Mouse (Mus musculus): ENCODE measurements at regions not wholly inside any gene's neighbourhood (a gene's known extent, or its start where the extent isn't known, plus 50 kb on each side); places are given as distances from the start of the nearest gene placed in this dataset.
"Not testable (repeated sequence)": the region's sequence is repeated elsewhere in the genome, so short reads cannot be mapped to it uniquely, and the experiment has no call there.

GRCm38 (mm10) chr10:111637084-111637735, 131.1 kb downstream of the Phlda1 start:
- no peak for DNase-seq

GRCm38 (mm10) chr10:111639866-111640265, 133.8 kb downstream of the Phlda1 start:
- DNase-seq: no peak

- no peak for DNase-seq
Measured at GRCm38 (mm10) chr10:111642683-111643082, 136.6 kb downstream of the Phlda1 start.

GRCm38 (mm10) chr10:111653773-111654172, 147.7 kb downstream of the Phlda1 start:
- not testable (repeated sequence) for DNase-seq

- DNase-seq: no peak
Measured at GRCm38 (mm10) chr10:111654364-111655226, 148.5 kb downstream of the Phlda1 start.

- DNase-seq: no peak
Measured at GRCm38 (mm10) chr10:111658828-111659227, 152.7 kb downstream of the Phlda1 start.

- no peak for DNase-seq
Measured at GRCm38 (mm10) chr10:111662665-111663064, 156.6 kb downstream of the Phlda1 start.

GRCm38 (mm10) chr10:111665834-111666233, 159.7 kb downstream of the Phlda1 start:
- no peak for DNase-seq

- no peak for DNase-seq
Measured at GRCm38 (mm10) chr10:111666963-111667362, 160.9 kb downstream of the Phlda1 start.

GRCm38 (mm10) chr10:111668639-111669038, 162.6 kb downstream of the Phlda1 start:
- no peak for DNase-seq

GRCm38 (mm10) chr10:111669658-111670057, 163.6 kb downstream of the Phlda1 start:
- no peak for DNase-seq

GRCm38 (mm10) chr10:111670666-111671065, 164.6 kb downstream of the Phlda1 start:
- DNase-seq: no peak

- DNase-seq: no peak
Measured at GRCm38 (mm10) chr10:111672454-111673316, 166.6 kb downstream of the Phlda1 start.

GRCm38 (mm10) chr10:111673317-111673610, 167.2 kb downstream of the Phlda1 start:
- DNase-seq: no peak

GRCm38 (mm10) chr10:111676255-111676654, 170.2 kb downstream of the Phlda1 start:
- no peak for DNase-seq

- no peak for DNase-seq
Measured at GRCm38 (mm10) chr10:111680919-111681318, 174.8 kb downstream of the Phlda1 start.

GRCm38 (mm10) chr10:111684409-111685346, 178.6 kb downstream of the Phlda1 start:
- no peak for DNase-seq

GRCm38 (mm10) chr10:111686585-111686984, 180.5 kb downstream of the Phlda1 start:
- no peak for DNase-seq

- no peak for DNase-seq
Measured at GRCm38 (mm10) chr10:111689587-111689986, 183.5 kb downstream of the Phlda1 start.

GRCm38 (mm10) chr10:111693762-111694161, 187.7 kb downstream of the Phlda1 start:
- no peak for DNase-seq

- DNase-seq: no peak
Measured at GRCm38 (mm10) chr10:111694227-111695200, 188.4 kb downstream of the Phlda1 start.
